Mouse (Mus musculus) lung, adult 2 months (tissue): ENCODE measurements at regions not wholly inside any gene's neighbourhood (a gene's known extent, or its start where the extent isn't known, plus 50 kb on each side); places are given as distances from the start of the nearest gene placed in this dataset.

ENCODE experiments used
- CTCF ChIP-seq: fragments of 200-500 bp; IDR thresholded peaks from 2 replicates; pipeline ENCODE4 v1.5.1; 2011; ENCODE audit warnings: mild to moderate bottlenecking, low read length, control low read depth; ENCODE audit not compliant: insufficient read depth
- POLR2A ChIP-seq: fragments of 200-500 bp; IDR thresholded peaks from 2 replicates; pipeline ENCODE4 v1.6.1; 2011; ENCODE audit warnings: low read depth, mild to moderate bottlenecking, control low read depth, low read length, borderline replicate concordance; ENCODE audit errors: extremely low read depth

DNA sequence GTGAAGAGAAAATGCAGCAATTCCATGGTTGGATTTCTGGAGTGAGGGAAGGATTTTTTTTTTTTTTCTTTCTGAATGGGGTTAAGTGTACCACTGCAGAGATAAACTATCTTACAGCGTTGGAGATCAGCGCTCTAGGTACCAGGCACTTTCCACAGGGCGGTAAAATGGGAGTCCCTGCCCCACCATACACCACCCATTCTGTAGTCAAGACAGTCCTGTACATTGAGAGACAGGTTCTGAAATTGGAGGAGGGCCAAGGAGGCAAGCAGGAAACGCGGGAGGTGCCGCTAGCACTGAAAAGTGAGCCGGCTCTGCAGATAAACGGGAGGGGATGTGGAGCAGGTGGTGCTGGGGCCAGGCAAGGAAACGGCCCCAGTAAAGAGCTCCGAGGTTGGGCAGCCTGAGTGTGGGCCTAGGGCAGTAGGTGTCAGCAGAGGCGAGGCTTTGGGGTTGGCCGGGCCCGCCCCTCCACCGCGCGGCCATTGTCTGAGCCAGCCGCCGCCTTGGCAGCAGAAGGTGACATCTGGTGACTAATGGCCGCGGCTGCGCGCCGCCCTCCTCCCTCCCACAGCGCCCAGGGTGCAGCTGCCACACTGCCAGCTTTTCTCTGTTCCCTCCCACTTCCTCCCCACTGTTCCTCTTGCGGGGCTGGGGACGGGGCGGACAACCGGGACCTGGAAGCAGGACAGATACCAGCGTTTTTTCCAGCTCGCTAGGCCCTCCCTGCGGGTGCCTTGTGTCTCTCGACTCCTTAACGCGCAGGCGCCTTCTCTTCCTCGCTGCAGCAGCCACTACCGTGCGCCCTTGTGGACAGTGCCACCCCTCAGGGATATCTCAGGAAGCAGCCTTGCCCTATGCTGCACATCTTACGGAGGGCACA lies 292.1 kb downstream of the Rps24 start:
- TF ChIP-seq POLR2A (0 out of 2 replicates have a peak, but pooled peaks have one; percentile 38), CTCF (peak; percentile 26; the same call in 1 of the 2 replicates)
